Comparison of ENCODE assay signal across 9 mouse cellular contexts in genomic region chr10:80490051-80490450, GRCm38 (mm10). TPM values are rescaled to one million over a fixed set of nuclear protein-coding genes. Genes with fewer than 3 reads are reported as not detected.
DNase-seq lines count a peak whose midpoint lies in the region; ATAC-seq lines count a peak whose summit lies in the region.
"Had no signal": no experiment of that assay in that cellular context is flagged by ENCODE, and none has a peak within 500 bp of the region (broad histone marks: within the 10 kb centered on the region; RNA-seq: fewer than 3 reads in every experiment).

No protein-coding gene starts in this region.

- WGBS in neural tube, embryonic 15.5 days, result 1% methylated on average over 22 of the region's 22 CpGs
- under 1% methylated on average over 22 of the region's 22 CpGs for WGBS in kidney, embryonic 15.5 days
- 0% methylated on average over 20 of the region's 22 CpGs for WGBS in neural tube, embryonic 11.5 days

- no peak overlapping the region for H3K4me2 ChIP-seq in neural tube, embryonic 15.5 days
- 0 out of 2 replicates have a peak overlapping the region, but pooled peaks have one; percentile 8 for H3K4me2 ChIP-seq in kidney, embryonic 15.5 days
- 0 out of 2 replicates have a peak overlapping the region, but pooled peaks have one; percentile 7 for H3K4me2 ChIP-seq in neural tube, embryonic 11.5 days (ENCODE audit: low read depth)

- ATAC-seq in neural tube, embryonic 15.5 days (ENCODE audit: low FRiP score), result no peak
- no peak for ATAC-seq in kidney, embryonic 15.5 days (replicated peaks; ENCODE audit: low FRiP score)
- no peak for ATAC-seq in neural tube, embryonic 11.5 days (ENCODE audit: insufficient read depth, low FRiP score, low TSS enrichment)

- no peak overlapping the region for H3K4me3 ChIP-seq in neural tube, embryonic 15.5 days (replicated peaks)
- peak overlapping the region; percentile 8; the same call in 1 of the 2 replicates for H3K4me3 ChIP-seq in kidney, embryonic 15.5 days (replicated peaks)
- H3K4me3 ChIP-seq in neural tube, embryonic 11.5 days (ENCODE audit: low read depth, low read length), result no peak overlapping the region

- H3K27me3 ChIP-seq in neural tube, embryonic 15.5 days (replicated peaks), result peaks cover 90% of the 10 kb centered on the region
- H3K27me3 ChIP-seq in kidney, embryonic 15.5 days, result peaks cover 96% of the 10 kb centered on the region
- peaks cover 85% of the 10 kb centered on the region for H3K27me3 ChIP-seq in neural tube, embryonic 11.5 days (ENCODE audit: control insufficient read depth, insufficient read depth, low read length)

- peaks cover 18% of the 10 kb centered on the region for H3K4me1 ChIP-seq in neural tube, embryonic 15.5 days
- H3K4me1 ChIP-seq in kidney, embryonic 15.5 days, result peaks cover 22% of the 10 kb centered on the region
- H3K4me1 ChIP-seq in neural tube, embryonic 11.5 days (ENCODE audit: control insufficient read depth, insufficient read depth, low read length), result peaks cover 3% of the 10 kb centered on the region; the same call in 1 of the 2 replicates

- DNase-seq in neural tube, embryonic 10.5 days (ENCODE audit: extremely low spot score, low spot score), result peak; percentile 37
- peak; percentile 98 for DNase-seq in heart, adult 11 months
- DNase-seq in neural tube, embryonic 11.5 days (ENCODE audit: low spot score), result no peak
- no peak for DNase-seq in frontal cortex, postnatal 14 days (ENCODE audit: low spot score in 2 of 2)
- no peak for DNase-seq in thymus, postnatal 25 days
- DNase-seq in spleen, adult 12 weeks (ENCODE audit: low spot score), result no peak
- DNase-seq: thymus, adult 2 months had no signal

- no peaks in the 10 kb centered on the region for H3K9me3 ChIP-seq in neural tube, embryonic 15.5 days (replicated peaks)
- no peaks in the 10 kb centered on the region for H3K9me3 ChIP-seq in kidney, embryonic 15.5 days (replicated peaks)
- H3K9me3 ChIP-seq in neural tube, embryonic 11.5 days (ENCODE audit: control insufficient read depth, low read length), result no peaks in the 10 kb centered on the region

- no peak overlapping the region for H3K9ac ChIP-seq in neural tube, embryonic 15.5 days (replicated peaks)
- H3K9ac ChIP-seq in kidney, embryonic 15.5 days, result no peak overlapping the region
- no peak overlapping the region for H3K9ac ChIP-seq in neural tube, embryonic 11.5 days (ENCODE audit: low read length)

- H3K36me3 ChIP-seq in neural tube, embryonic 15.5 days, result no peaks in the 10 kb centered on the region
- H3K36me3 ChIP-seq in kidney, embryonic 15.5 days, result no peaks in the 10 kb centered on the region
- no peaks in the 10 kb centered on the region for H3K36me3 ChIP-seq in neural tube, embryonic 11.5 days (ENCODE audit: control insufficient read depth, insufficient read depth, low read length)

- H3K27ac ChIP-seq in neural tube, embryonic 15.5 days (replicated peaks), result no peak overlapping the region
- H3K27ac ChIP-seq in kidney, embryonic 15.5 days, result no peak overlapping the region
- H3K27ac ChIP-seq in neural tube, embryonic 11.5 days (ENCODE audit: low read depth, low read length), result no peak overlapping the region

RNA-seq across cellular contexts. Expression of gene Onecut3, which starts 4.6 kb away (rescaled TPM):
- polyA plus RNA-seq in neural tube, embryonic 15.5 days (2015; fragmentation: Nextera tagmentation; extraction: Ambion mirVana), result 0.63 and 1.0 TPM in 2 replicates
- polyA plus RNA-seq in kidney, embryonic 15.5 days (2015; fragmentation: Nextera tagmentation; extraction: Ambion mirVana), result not detected in 2 replicates
- polyA plus RNA-seq in neural tube, embryonic 11.5 days (2014; fragmentation: Nextera tagmentation; extraction: Ambion mirVana), result 1.3 and 1.4 TPM in 2 replicates

RNA-seq across cellular contexts. Expression of gene Atp8b3, which starts 48.9 kb away (rescaled TPM):
- polyA plus RNA-seq in neural tube, embryonic 15.5 days (2015; fragmentation: Nextera tagmentation; extraction: Ambion mirVana), result 1.4 and 1.5 TPM in 2 replicates
- 0.23 TPM in 2 replicates for polyA plus RNA-seq in kidney, embryonic 15.5 days (2015; fragmentation: Nextera tagmentation; extraction: Ambion mirVana)
- 0.84 and 0.96 TPM in 2 replicates for polyA plus RNA-seq in neural tube, embryonic 11.5 days (2014; fragmentation: Nextera tagmentation; extraction: Ambion mirVana)

RNA-seq across cellular contexts. Expression of gene Tcf3, which starts 56.6 kb away (rescaled TPM):
- 33.4 and 51.7 TPM in 2 replicates for polyA plus RNA-seq in neural tube, embryonic 15.5 days (2015; fragmentation: Nextera tagmentation; extraction: Ambion mirVana)
- polyA plus RNA-seq in kidney, embryonic 15.5 days (2015; fragmentation: Nextera tagmentation; extraction: Ambion mirVana), result 130 and 138 TPM in 2 replicates
- 177 and 178 TPM in 2 replicates for polyA plus RNA-seq in neural tube, embryonic 11.5 days (2014; fragmentation: Nextera tagmentation; extraction: Ambion mirVana)

Comparison
In these comparisons a context has a peak if more than half of its experiments do, and no peak if none do; other contexts are left out.
1. DNase-seq: peak in neural tube, embryonic 10.5 days (single experiment) and heart, adult 11 months (single experiment); none in neural tube, embryonic 11.5 days (single experiment), frontal cortex, postnatal 14 days (0 of 2), thymus, postnatal 25 days (single experiment) and spleen, adult 12 weeks (single experiment).